ENCODE assay signal across 20 mouse cellular contexts in genomic region chr17:75107879-75108278, GRCm38 (mm10).
DNase-seq lines count a peak whose midpoint lies in the region; ATAC-seq and TF ChIP-seq lines count a peak whose summit lies in the region.
"Had no signal": no experiment of that assay in that cellular context is flagged by ENCODE, and none has a peak within 500 bp of the region (broad histone marks: within the 10 kb centered on the region; RNA-seq: fewer than 3 reads in every experiment).

No protein-coding gene starts in this region.

- peak; percentile 42; the same call in 1 of the 2 replicates for ATAC-seq in forebrain, embryonic 14.5 days
- no peak; the same call in 1 of the 2 replicates for ATAC-seq in forebrain, embryonic 15.5 days (replicated peaks)
- peak; percentile 90 for ATAC-seq in kidney, embryonic 14.5 days (ENCODE audit: low FRiP score, low TSS enrichment)
- ATAC-seq: CD4-positive, CD25-positive, alpha-beta regulatory T cell, adult 4 months; midbrain, embryonic 15.5 days had no signal

- no peak for TF ChIP-seq POLR2A in brain, embryonic 14.5 days (IDR thresholded peaks at IDR 0.05; ENCODE audit: borderline replicate concordance, extremely low read depth, insufficient read depth, insufficient read length, poor library complexity, severe bottlenecking)

- no peaks in the 10 kb centered on the region for H3K9me3 ChIP-seq in forebrain, embryonic 14.5 days (replicated peaks; ENCODE audit: control insufficient read depth, low read length)
- no peaks in the 10 kb centered on the region for H3K9me3 ChIP-seq in forebrain, embryonic 15.5 days
- no peaks in the 10 kb centered on the region for H3K9me3 ChIP-seq in kidney, embryonic 14.5 days (ENCODE audit: control insufficient read depth, low read length)
- H3K9me3 ChIP-seq: embryonic facial prominence, embryonic 15.5 days; heart, embryonic 15.5 days; midbrain, embryonic 15.5 days had no signal

- H3K36me3 ChIP-seq in forebrain, embryonic 14.5 days (ENCODE audit: control insufficient read depth, insufficient read depth, low read length) = no peaks in the 10 kb centered on the region
- no peaks in the 10 kb centered on the region for H3K36me3 ChIP-seq in forebrain, embryonic 15.5 days
- no peaks in the 10 kb centered on the region for H3K36me3 ChIP-seq in kidney, embryonic 14.5 days (ENCODE audit: control insufficient read depth, insufficient read depth, low read length)
- H3K36me3 ChIP-seq in splenic B cell, adult 2 months (ENCODE audit: control insufficient read depth, insufficient read depth, low read length, poor library complexity, severe bottlenecking) = no peaks in the 10 kb centered on the region
- H3K36me3 ChIP-seq: embryonic facial prominence, embryonic 15.5 days; heart, embryonic 15.5 days; midbrain, embryonic 15.5 days had no signal

- no peaks in the 10 kb centered on the region; the same call in 1 of the 2 replicates for H3K4me1 ChIP-seq in forebrain, embryonic 14.5 days (ENCODE audit: control insufficient read depth, insufficient read depth, low read length)
- peaks cover 11% of the 10 kb centered on the region; the same call in 1 of the 2 replicates for H3K4me1 ChIP-seq in forebrain, embryonic 15.5 days
- H3K4me1 ChIP-seq in kidney, embryonic 14.5 days (ENCODE audit: control insufficient read depth, insufficient read depth, low read length) = peaks cover 13% of the 10 kb centered on the region
- H3K4me1 ChIP-seq: midbrain, embryonic 15.5 days had no signal

- no peak for TF ChIP-seq CTCF in brain, embryonic 14.5 days (IDR thresholded peaks at IDR 0.05; ENCODE audit: borderline replicate concordance, extremely low read depth, insufficient read depth, insufficient read length)

- H3K4me2 ChIP-seq in forebrain, embryonic 14.5 days (ENCODE audit: low read length) = no peak overlapping the region
- no peak overlapping the region for H3K4me2 ChIP-seq in forebrain, embryonic 15.5 days (replicated peaks)
- H3K4me2 ChIP-seq in kidney, embryonic 14.5 days (replicated peaks; ENCODE audit: low read depth, low read length) = no peak overlapping the region
- H3K4me2 ChIP-seq: embryonic facial prominence, embryonic 15.5 days; heart, embryonic 15.5 days; midbrain, embryonic 15.5 days had no signal

- peak; percentile 31 for DNase-seq in forebrain, embryonic 14.5 days (ENCODE audit: low spot score)
- no peak for DNase-seq in kidney, adult 18-20 months
- peak; percentile 65 for DNase-seq in brain, embryonic 14.5 days (ENCODE audit: low read depth)
- DNase-seq in splenic B cell, adult 2 months (ENCODE audit: low read depth, low spot score) = peak; percentile 3
- DNase-seq in heart, adult 8-10 months (ENCODE audit: low spot score) = no peak
- DNase-seq in frontal cortex, postnatal 25 days (ENCODE audit: low spot score in 2 of 2) = no peak
- DNase-seq: adrenal gland, postnatal 25 days; cerebellum, adult 9-10 months; gastrocnemius, postnatal 36 days; heart, adult 2 months; heart, postnatal 36 days; kidney, postnatal 10 days; lung, postnatal 4 days; thymus, postnatal 25 days had no signal

- H3K9ac ChIP-seq in forebrain, embryonic 14.5 days (ENCODE audit: low read length) = no peak overlapping the region
- H3K9ac ChIP-seq in forebrain, embryonic 15.5 days (replicated peaks) = no peak overlapping the region
- no peak overlapping the region for H3K9ac ChIP-seq in kidney, embryonic 14.5 days (ENCODE audit: low read depth, low read length)
- H3K9ac ChIP-seq: embryonic facial prominence, embryonic 15.5 days; heart, embryonic 15.5 days; midbrain, embryonic 15.5 days had no signal

- H3K27me3 ChIP-seq in forebrain, embryonic 14.5 days (replicated peaks; ENCODE audit: control insufficient read depth, insufficient read depth, low read length) = no peaks in the 10 kb centered on the region
- no peaks in the 10 kb centered on the region for H3K27me3 ChIP-seq in forebrain, embryonic 15.5 days
- no peaks in the 10 kb centered on the region for H3K27me3 ChIP-seq in kidney, embryonic 14.5 days (ENCODE audit: control insufficient read depth, insufficient read depth, low read length)
- H3K27me3 ChIP-seq in splenic B cell, adult 2 months (ENCODE audit: control insufficient read depth, insufficient read depth, low read length, poor library complexity, severe bottlenecking) = no peaks in the 10 kb centered on the region; the same call in 1 of the 2 replicates
- H3K27me3 ChIP-seq: embryonic facial prominence, embryonic 15.5 days; heart, embryonic 15.5 days; midbrain, embryonic 15.5 days had no signal

- 23% methylated on average over 5 of the region's 5 CpGs for WGBS in forebrain, embryonic 14.5 days
- 20% methylated on average over 5 of the region's 5 CpGs for WGBS in forebrain, embryonic 15.5 days
- WGBS in kidney, embryonic 14.5 days = 20% methylated on average over 5 of the region's 5 CpGs

- no peak overlapping the region for H3K27ac ChIP-seq in forebrain, embryonic 14.5 days (ENCODE audit: low read depth, low read length)
- H3K27ac ChIP-seq in forebrain, embryonic 15.5 days (replicated peaks) = no peak overlapping the region
- no peak overlapping the region for H3K27ac ChIP-seq in kidney, embryonic 14.5 days (ENCODE audit: low read depth, low read length)
- H3K27ac ChIP-seq: embryonic facial prominence, embryonic 15.5 days; heart, adult 2 months; heart, embryonic 15.5 days; midbrain, embryonic 15.5 days had no signal

- no peak overlapping the region for H3K4me3 ChIP-seq in forebrain, embryonic 14.5 days (ENCODE audit: low read depth, low read length)
- no peak overlapping the region for H3K4me3 ChIP-seq in forebrain, embryonic 15.5 days
- H3K4me3 ChIP-seq in kidney, embryonic 14.5 days (ENCODE audit: low read length) = no peak overlapping the region
- H3K4me3 ChIP-seq: embryonic facial prominence, embryonic 15.5 days; heart, adult 2 months; heart, embryonic 15.5 days; midbrain, embryonic 15.5 days had no signal

Comparison
In these comparisons a context has a peak if more than half of its experiments do, and no peak if none do; other contexts are left out.
1. DNase-seq: peak in forebrain, embryonic 14.5 days (single experiment), brain, embryonic 14.5 days (single experiment) and splenic B cell, adult 2 months (single experiment); none in kidney, adult 18-20 months (single experiment), heart, adult 8-10 months (single experiment) and frontal cortex, postnatal 25 days (0 of 2).